Mouse (Mus musculus): ENCODE results near the gene Galp. TPM values are rescaled to one million over a fixed set of nuclear protein-coding genes. Genes with fewer than 3 reads are reported as not detected.
"Not testable (repeated sequence)": the region's sequence is repeated elsewhere in the genome, so short reads cannot be mapped to it uniquely, and the experiment has no call there.

Gene Galp
- polyA plus RNA-seq, 1 experiment, result not detected

DNA sequence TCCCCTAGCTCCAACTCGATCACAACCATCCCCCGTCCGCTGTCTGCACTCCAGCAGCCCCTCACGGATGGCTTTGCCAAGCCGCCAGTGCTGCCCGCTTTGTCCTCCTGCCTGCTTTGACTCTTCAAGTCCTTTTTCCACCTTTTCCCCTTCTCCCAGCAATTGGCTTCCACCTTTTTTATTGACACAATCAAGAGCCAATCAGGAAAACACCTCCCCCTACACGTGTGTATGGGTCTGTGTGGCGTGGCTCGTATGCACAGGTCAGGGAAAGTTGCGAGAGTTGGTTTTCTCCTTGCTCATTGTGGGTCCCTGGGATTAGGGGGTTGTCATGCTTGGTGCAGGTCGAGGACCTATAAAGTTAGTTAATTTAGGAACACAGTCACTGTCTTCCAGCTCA, 42.9 kb downstream of the Galp start:
- no peaks in the 10 kb centered on the region for H3K36me3 ChIP-seq (ENCODE audit: control insufficient read depth, insufficient read depth)
- no peak overlapping the region for H3K4me3 ChIP-seq
- TF ChIP-seq POLR2A (IDR thresholded peaks at IDR 0.05; ENCODE audit: insufficient read length, low read depth) (no peak), MYOD1 (IDR thresholded peaks at IDR 0.05; ENCODE audit: control insufficient read depth in 1 of 3, insufficient read length in 2 of 3, low read depth in 2 of 3) (no peak), POLR2AphosphoS2 (IDR thresholded peaks at IDR 0.05; ENCODE audit: insufficient read length, low read depth) (no peak), MYOG (IDR thresholded peaks at IDR 0.05; ENCODE audit: control insufficient read depth in 1 of 3, insufficient read depth in 1 of 3, insufficient read length in 2 of 3, low read depth in 2 of 3) (no peak), REST (IDR thresholded peaks at IDR 0.05; ENCODE audit: insufficient read depth, insufficient read length) (no peak), TCF12 (IDR thresholded peaks at IDR 0.05; ENCODE audit: insufficient read depth, poor library complexity, severe bottlenecking) (no peak), MAX (IDR thresholded peaks at IDR 0.05; ENCODE audit: low read depth) (no peak), CEBPB (IDR thresholded peaks at IDR 0.05; ENCODE audit: insufficient read depth, poor library complexity, severe bottlenecking) (no peak), SRF (IDR thresholded peaks at IDR 0.05; ENCODE audit: control insufficient read depth, insufficient read length, low read depth) (no peak), E2F4 (IDR thresholded peaks at IDR 0.05; ENCODE audit: insufficient read depth) (no peak), TCF3 (IDR thresholded peaks at IDR 0.05; ENCODE audit: insufficient read length, low read depth) (no peak), USF1 (IDR thresholded peaks at IDR 0.05; ENCODE audit: low read depth) (no peak)
- H3ac ChIP-seq (ENCODE audit: control insufficient read depth, insufficient read length), result no peak overlapping the region
- no peaks in the 10 kb centered on the region for H3K79me2 ChIP-seq (ENCODE audit: control insufficient read depth, insufficient read depth)
- H3K27me3 ChIP-seq (ENCODE audit: control insufficient read depth, insufficient read depth, insufficient read length), result peaks cover 15% of the 10 kb centered on the region
- H3K4me2 ChIP-seq (ENCODE audit: low read depth), result no peak overlapping the region

DNA sequence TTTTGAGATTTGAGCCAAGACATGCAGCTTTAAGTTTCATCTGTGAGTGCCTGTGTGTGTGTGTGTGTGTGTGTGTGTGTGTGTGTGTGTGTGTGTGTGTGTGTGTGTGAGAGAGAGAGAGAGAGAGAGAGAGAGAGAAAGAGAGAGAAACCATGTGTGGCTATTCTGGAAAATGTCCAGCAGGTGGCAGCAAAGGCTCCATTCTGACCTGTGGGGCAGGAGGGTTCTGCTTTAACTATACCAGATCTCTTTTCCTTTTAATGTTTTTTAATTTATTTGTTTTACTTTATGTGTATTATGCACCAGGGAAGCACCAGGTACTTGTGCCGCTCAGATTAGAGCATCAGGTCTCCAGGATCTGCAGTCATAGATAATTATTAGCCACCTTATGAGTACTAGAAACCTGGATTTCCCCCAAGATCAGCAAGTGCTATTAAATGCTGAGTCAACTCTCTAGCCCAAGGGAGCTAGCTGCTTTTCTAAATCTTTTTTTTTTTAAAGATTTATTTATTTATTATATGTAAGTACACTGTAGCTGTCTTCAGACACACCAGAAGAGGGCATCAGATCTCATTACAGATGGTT, 44.0 kb downstream of the Galp start:
- not testable (repeated sequence) for H3K4me3 ChIP-seq; H3K79me2 ChIP-seq (ENCODE audit: control insufficient read depth, insufficient read depth); H3K36me3 ChIP-seq (ENCODE audit: control insufficient read depth, insufficient read depth); H3ac ChIP-seq (ENCODE audit: control insufficient read depth, insufficient read length); H3K4me2 ChIP-seq (ENCODE audit: low read depth)
- peaks cover 15% of the 10 kb centered on the region for H3K27me3 ChIP-seq (ENCODE audit: control insufficient read depth, insufficient read depth, insufficient read length)

DNA sequence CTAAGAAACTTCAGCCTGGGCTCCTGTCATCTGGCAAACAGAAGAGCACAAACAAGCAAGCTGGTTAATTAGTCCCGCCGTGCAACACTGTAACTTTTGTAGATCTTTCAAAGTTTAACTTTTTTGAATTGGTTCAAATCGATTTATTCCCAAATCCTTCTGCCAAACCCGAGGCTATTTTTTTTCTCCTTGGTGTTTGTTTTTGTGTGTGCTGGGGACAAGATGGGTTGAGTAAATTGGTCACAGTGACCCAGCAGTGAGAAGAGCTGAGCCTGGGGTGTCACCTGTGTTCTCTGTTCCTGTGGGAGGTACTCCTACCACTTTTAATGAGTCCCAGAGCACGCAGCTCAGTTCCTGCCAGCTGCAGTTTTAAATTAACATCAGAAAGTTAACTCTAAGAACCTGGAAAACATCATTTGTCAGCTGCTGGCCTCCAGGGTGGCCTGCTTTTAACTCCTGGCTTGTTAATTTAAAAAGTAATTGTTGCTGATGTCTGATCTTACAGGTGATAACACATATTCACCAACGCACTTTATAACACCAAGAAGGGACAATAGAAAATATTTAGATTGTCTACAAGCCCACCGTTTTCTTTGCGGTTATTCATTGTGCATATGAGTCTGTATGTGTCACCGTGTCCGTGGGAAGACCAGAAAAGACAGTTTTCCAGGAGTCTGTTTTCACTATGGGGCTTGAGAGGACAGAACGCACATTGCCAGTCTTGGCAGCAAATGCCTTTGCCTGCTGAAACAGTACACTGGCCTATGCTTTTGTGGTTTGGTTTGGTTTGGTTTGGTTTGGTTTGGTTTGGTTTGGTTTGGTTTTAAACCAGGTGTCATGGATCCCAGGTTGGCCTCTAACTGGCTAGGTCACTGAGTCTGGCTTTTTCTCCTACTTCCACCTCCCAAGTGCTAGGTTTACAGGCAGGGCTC, 47.7 kb downstream of the Galp start:
- peaks cover 7% of the 10 kb centered on the region for H3K27me3 ChIP-seq (ENCODE audit: control insufficient read depth, insufficient read depth, insufficient read length)
- TF ChIP-seq USF1 (IDR thresholded peaks at IDR 0.05; ENCODE audit: low read depth), result no peak
- TF ChIP-seq MYOG (IDR thresholded peaks at IDR 0.05; ENCODE audit: control insufficient read depth in 1 of 3, insufficient read depth in 1 of 3, insufficient read length in 2 of 3, low read depth in 2 of 3), result no peak
- TF ChIP-seq TCF3 (IDR thresholded peaks at IDR 0.05; ENCODE audit: insufficient read length, low read depth), result no peak
- TF ChIP-seq MYOD1 (IDR thresholded peaks at IDR 0.05; ENCODE audit: control insufficient read depth in 1 of 3, insufficient read length in 2 of 3, low read depth in 2 of 3), result no peak
- no peak for TF ChIP-seq MAX (IDR thresholded peaks at IDR 0.05; ENCODE audit: low read depth)
- no peak for TF ChIP-seq TCF12 (IDR thresholded peaks at IDR 0.05; ENCODE audit: insufficient read depth, poor library complexity, severe bottlenecking)
- TF ChIP-seq POLR2AphosphoS2 (IDR thresholded peaks at IDR 0.05; ENCODE audit: insufficient read length, low read depth), result no peak
- TF ChIP-seq SRF (IDR thresholded peaks at IDR 0.05; ENCODE audit: control insufficient read depth, insufficient read length, low read depth), result no peak
- TF ChIP-seq CEBPB (IDR thresholded peaks at IDR 0.05; ENCODE audit: insufficient read depth, poor library complexity, severe bottlenecking), result no peak
- no peak for TF ChIP-seq REST (IDR thresholded peaks at IDR 0.05; ENCODE audit: insufficient read depth, insufficient read length)
- no peak for TF ChIP-seq E2F4 (IDR thresholded peaks at IDR 0.05; ENCODE audit: insufficient read depth)
- TF ChIP-seq POLR2A (IDR thresholded peaks at IDR 0.05; ENCODE audit: insufficient read length, low read depth), result no peak
- no peak overlapping the region for H3K4me2 ChIP-seq (ENCODE audit: low read depth)
- H3K36me3 ChIP-seq (ENCODE audit: control insufficient read depth, insufficient read depth), result no peaks in the 10 kb centered on the region
- H3K79me2 ChIP-seq (ENCODE audit: control insufficient read depth, insufficient read depth), result no peaks in the 10 kb centered on the region
- H3K4me3 ChIP-seq, result no peak overlapping the region
- H3ac ChIP-seq (ENCODE audit: control insufficient read depth, insufficient read length), result no peak overlapping the region

DNA sequence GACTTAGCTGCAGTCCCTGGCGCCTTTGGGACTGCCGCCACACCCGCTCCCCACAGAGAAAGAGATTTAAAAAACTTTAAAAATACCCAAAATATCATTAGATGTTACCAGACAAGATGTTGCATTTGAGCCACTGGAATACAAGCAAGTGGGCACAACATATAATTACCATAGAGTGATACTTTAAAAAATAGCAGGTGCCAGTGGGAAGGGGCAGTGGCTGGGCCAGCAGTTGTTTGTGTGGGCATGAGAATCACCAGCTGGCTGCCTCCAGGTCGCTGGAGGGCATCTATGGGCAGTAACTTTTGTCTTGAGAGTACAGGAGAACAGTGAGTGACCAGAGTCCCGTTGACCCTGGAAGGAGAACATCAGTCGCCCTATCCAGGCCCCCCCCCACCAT, 55.5 kb downstream of the Galp start, which contains the start of gene Epp13:
Epp13 (plus strand) TSS at position 301 of the 400 bp plus-strand sequence.
- no peak for TF ChIP-seq POLR2AphosphoS2 (IDR thresholded peaks at IDR 0.05; ENCODE audit: insufficient read length, low read depth)
- TF ChIP-seq SRF (IDR thresholded peaks at IDR 0.05; ENCODE audit: control insufficient read depth, insufficient read length, low read depth), result no peak
- TF ChIP-seq MAX (IDR thresholded peaks at IDR 0.05; ENCODE audit: low read depth), result no peak
- TF ChIP-seq TCF12 (IDR thresholded peaks at IDR 0.05; ENCODE audit: insufficient read depth, poor library complexity, severe bottlenecking), result no peak
- TF ChIP-seq MYOG (IDR thresholded peaks at IDR 0.05; ENCODE audit: control insufficient read depth in 1 of 3, insufficient read depth in 1 of 3, insufficient read length in 2 of 3, low read depth in 2 of 3), result no peak
- no peak for TF ChIP-seq CEBPB (IDR thresholded peaks at IDR 0.05; ENCODE audit: insufficient read depth, poor library complexity, severe bottlenecking)
- TF ChIP-seq MYOD1 (IDR thresholded peaks at IDR 0.05; ENCODE audit: control insufficient read depth in 1 of 3, insufficient read length in 2 of 3, low read depth in 2 of 3), result no peak
- no peak for TF ChIP-seq TCF3 (IDR thresholded peaks at IDR 0.05; ENCODE audit: insufficient read length, low read depth)
- no peak for TF ChIP-seq REST (IDR thresholded peaks at IDR 0.05; ENCODE audit: insufficient read depth, insufficient read length)
- Histone ChIP-seq H3K79me2 (ENCODE audit: control insufficient read depth, insufficient read depth) (no peaks in the 10 kb centered on the region), H3ac (ENCODE audit: control insufficient read depth, insufficient read length) (no peak within 1 kb of the TSS), H3K4me2 (ENCODE audit: low read depth) (no peak within 1 kb of the TSS), H3K27me3 (ENCODE audit: control insufficient read depth, insufficient read depth, insufficient read length) (no peaks in the 10 kb centered on the region), H3K36me3 (ENCODE audit: control insufficient read depth, insufficient read depth) (no peaks in the 10 kb centered on the region), H3K4me3 (no peak within 1 kb of the TSS)
